Mouse (Mus musculus): ENCODE measurements around the gene a.
"Not testable (repeated sequence)": the region's sequence is repeated elsewhere in the genome, so short reads cannot be mapped to it uniquely, and the experiment has no call there.

Gene a

GRCm38 (mm10) chr2:154920896-154921295, 129.7 kb downstream of the a start:
- CTCF ChIA-PET = no interaction called here

GRCm38 (mm10) chr2:154922134-154922533, 130.9 kb downstream of the a start:
- CTCF ChIA-PET = not testable (repeated sequence)

- CTCF ChIA-PET = interaction anchor here (0.6 kb wide), 2 partner anchors 845 to 1205 kb away, joined by 3 to 6 read pairs; no protein-coding TSS in a partner anchor
Observed at GRCm38 (mm10) chr2:154925411-154926031, 134.3 kb downstream of the a start.

- CTCF ChIA-PET = no interaction called here
Observed at GRCm38 (mm10) chr2:154926843-154927242, 135.6 kb downstream of the a start.

GRCm38 (mm10) chr2:154928298-154928697, 137.1 kb downstream of the a start:
- CTCF ChIA-PET = no interaction called here

- CTCF ChIA-PET = no interaction called here
Observed at GRCm38 (mm10) chr2:154933884-154934283, 142.7 kb downstream of the a start.

GRCm38 (mm10) chr2:154936106-154936505, 144.9 kb downstream of the a start:
- CTCF ChIA-PET = no interaction called here

- CTCF ChIA-PET = no interaction called here
Observed at GRCm38 (mm10) chr2:154936536-154937155, 145.4 kb downstream of the a start.

GRCm38 (mm10) chr2:154937547-154938390, 146.6 kb downstream of the a start:
- CTCF ChIA-PET = no interaction called here

- CTCF ChIA-PET = no interaction called here
Observed at GRCm38 (mm10) chr2:154941952-154942351, 150.8 kb downstream of the a start.

- CTCF ChIA-PET = no interaction called here
Observed at GRCm38 (mm10) chr2:154942546-154942945, 151.3 kb downstream of the a start.

GRCm38 (mm10) chr2:154943101-154943500, 151.9 kb downstream of the a start:
- CTCF ChIA-PET = no interaction called here

- CTCF ChIA-PET = no interaction called here
Observed at GRCm38 (mm10) chr2:154946921-154947320, 155.7 kb downstream of the a start.

GRCm38 (mm10) chr2:154949352-154949751, 158.2 kb downstream of the a start:
- CTCF ChIA-PET = no interaction called here

- CTCF ChIA-PET = no interaction called here
Observed at GRCm38 (mm10) chr2:154949877-154950276, 158.7 kb downstream of the a start.

GRCm38 (mm10) chr2:154950601-154951000, 159.4 kb downstream of the a start:
- CTCF ChIA-PET = no interaction called here

- CTCF ChIA-PET = no interaction called here
Observed at GRCm38 (mm10) chr2:154959486-154959885, 168.3 kb downstream of the a start.

GRCm38 (mm10) chr2:154959909-154960308, 168.7 kb downstream of the a start:
- CTCF ChIA-PET = no interaction called here

- CTCF ChIA-PET = no interaction called here
Observed at GRCm38 (mm10) chr2:154963176-154963575, 172.0 kb downstream of the a start.

GRCm38 (mm10) chr2:154969740-154970397, 178.7 kb downstream of the a start:
- CTCF ChIA-PET = not testable (repeated sequence)

- CTCF ChIA-PET = no interaction called here
Observed at GRCm38 (mm10) chr2:154971919-154972692, 180.9 kb downstream of the a start.

GRCm38 (mm10) chr2:154972981-154973380, 181.8 kb downstream of the a start:
- CTCF ChIA-PET = no interaction called here
